Mouse (Mus musculus) layer of hippocampus, adult 8-10 months (tissue): ENCODE measurements around the gene Fkbp10. TPM values are rescaled to one million over a fixed set of nuclear protein-coding genes. Genes with fewer than 3 reads are reported as not detected.
A peak's percentile ranks its signal among the peaks of the same experiment; 100 is the strongest.

Source experiments
- DNase-seq, 2 experiments: peaks; one replicate each; pipeline ENCODE4 v3.0.0; 2022; ENCODE audit warnings: low spot score in 2 of 2
- total RNA-seq, 4 experiments: library from RNA; stranded (reverse); gene quantifications; 2 replicates each; pipeline ENCODE4 v1.2.4; 2022

Fkbp10 gene
- total RNA-seq, 4 experiments from 2014 or later: 5.3 to 9.2 (median 7.1) TPM

DNA sequence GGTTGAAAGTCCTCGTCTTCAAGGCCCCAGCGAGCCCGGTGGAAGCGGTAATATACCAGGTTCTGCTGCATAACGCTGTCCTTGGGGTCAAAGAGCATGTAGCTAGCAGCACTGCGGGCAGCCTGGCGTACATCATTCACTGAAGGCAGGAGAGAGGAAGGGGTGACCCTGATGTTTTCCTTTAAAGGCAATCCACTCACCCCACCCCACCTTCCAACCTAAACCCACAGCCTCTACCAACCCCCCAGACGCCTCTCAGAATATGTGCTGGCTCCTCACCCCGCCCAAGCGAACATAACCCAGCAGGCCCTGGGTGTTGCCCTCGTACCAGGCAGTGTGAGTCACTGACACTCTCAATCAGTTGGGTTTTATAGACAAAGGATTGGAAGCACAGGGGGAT, 3.8 kb upstream of the Fkbp10 start:
- no peak for DNase-seq

DNA sequence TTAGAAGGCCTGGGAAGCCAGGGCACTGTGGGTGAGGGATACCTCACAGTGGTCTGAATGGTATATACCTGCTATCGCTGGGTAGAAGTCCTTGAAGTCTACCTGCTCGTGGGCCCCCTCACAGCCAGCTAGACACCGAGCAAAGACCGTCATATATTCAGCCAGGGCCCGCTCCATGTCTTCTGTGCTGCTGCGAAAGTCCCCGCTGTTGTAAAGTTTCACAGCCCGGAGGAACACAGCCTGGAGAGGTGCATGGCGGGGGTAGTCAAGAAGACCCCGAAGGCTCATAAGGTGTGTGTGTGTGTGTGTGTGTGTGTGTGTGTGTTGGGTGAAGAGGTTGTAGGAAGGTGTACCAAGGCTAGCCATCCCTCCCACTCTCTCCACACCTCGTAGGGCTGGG, 2.0 kb upstream of the Fkbp10 start:
- DNase-seq: no peak

DNA sequence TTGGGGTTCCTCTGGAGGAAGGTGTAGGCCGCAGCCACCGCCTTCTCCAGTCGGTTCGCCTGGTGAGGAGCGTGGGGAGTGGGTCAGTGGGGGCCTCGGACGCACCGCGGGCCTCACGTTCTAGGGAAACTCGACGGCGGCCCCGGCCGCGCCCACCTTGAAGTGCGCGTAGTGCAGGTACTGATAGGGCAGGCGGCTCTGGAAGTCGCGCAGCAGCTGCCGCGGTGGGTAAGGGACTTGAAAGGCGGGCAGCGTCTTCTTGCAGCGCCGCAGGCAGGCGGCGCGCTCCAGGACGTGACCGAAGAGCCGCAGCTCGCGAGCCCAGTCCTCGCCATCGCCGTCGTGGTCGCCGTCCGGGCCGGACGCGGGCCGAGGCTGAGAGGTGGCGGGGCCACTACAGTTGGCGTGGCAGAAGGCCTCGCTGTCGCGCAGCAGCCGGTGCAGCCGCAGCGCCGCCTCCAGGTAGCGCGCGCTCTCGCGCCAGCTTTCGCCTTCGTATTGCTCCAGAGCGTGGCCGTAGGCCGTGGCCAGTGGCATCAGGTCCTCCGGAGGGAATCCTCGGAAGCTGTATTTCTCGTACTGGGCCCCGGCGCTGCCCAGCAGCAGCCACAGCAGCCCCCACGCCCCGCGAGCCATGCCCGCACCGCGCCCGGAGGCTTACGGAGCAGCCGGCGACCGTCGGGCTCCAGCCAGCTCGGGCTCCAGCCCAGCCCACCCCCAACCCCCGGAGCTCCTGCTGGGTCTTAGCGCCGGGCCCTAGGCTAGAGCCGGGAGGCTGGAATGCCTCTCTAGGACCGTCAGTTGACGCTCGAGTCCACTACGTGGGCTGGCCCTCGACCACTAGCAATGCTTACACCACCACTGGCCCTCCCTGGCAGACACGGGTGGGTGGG, 1.2 kb upstream of the Fkbp10 start, which contains the start of gene P3h4:
TSS of gene P3h4 (minus strand) at position 816 of the 893 bp plus-strand sequence.
- peak in 1 of 2 experiments; percentile 74 for DNase-seq

GRCm38 (mm10) chr11:100421537-100421936, 6.0 kb downstream of the Fkbp10 start:
- DNase-seq: no peak

GRCm38 (mm10) chr11:100423836-100424235, 8.3 kb downstream of the Fkbp10 start:
- DNase-seq: no peak

DNA sequence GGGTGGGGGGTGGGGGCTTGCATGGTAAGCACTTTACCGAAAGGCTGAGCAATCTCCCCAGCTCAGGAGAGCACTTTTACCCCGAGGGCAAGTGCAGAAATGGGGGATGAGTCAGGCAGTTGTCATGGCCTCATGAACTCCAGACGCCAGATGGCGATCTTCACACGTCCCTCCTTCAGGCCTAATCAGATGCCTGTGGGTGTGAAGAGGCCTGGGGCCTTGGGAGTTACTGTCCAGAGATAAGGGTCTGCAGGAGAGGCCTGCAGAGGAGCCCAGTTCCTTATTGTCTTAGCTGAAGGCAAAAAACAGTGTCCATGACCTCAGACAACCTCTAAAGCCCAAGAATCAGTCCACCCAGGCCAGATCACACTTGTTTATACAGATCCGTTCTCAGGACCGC, 10.4 kb downstream of the Fkbp10 start:
- DNase-seq: peak in 1 of 2 experiments; percentile 76

- DNase-seq: no peak
Observed at GRCm38 (mm10) chr11:100426820-100427219, 11.3 kb downstream of the Fkbp10 start.

DNA sequence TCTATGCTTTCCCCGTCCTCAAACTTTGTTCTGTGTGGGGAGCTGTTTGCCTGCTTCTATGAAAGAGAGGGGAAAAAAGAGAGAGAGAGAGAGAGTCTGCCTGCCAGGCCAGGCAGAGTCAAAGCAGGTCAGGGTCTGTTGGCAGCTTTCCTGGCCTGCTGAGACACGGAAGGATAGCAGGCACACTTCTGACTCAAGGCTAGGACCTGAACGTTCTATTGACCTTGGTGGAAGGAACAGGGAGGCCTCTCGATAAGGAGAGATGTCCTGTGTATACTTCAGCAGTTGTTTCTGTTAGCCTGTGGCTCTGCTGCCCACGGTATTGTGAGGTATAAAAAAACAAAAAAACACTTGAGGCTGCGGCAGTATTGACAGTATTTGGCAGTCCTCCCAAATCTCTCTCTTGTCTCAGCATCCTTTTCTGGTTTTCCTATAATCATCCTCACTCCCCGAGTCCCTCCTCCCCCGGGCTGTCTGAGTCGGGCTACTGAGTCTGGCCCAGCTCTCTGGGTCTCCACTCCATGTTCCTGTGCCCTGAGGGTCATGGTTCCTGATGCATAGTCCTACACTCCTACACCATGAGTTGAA, 13.2 kb downstream of the Fkbp10 start:
- no peak for DNase-seq

DNA sequence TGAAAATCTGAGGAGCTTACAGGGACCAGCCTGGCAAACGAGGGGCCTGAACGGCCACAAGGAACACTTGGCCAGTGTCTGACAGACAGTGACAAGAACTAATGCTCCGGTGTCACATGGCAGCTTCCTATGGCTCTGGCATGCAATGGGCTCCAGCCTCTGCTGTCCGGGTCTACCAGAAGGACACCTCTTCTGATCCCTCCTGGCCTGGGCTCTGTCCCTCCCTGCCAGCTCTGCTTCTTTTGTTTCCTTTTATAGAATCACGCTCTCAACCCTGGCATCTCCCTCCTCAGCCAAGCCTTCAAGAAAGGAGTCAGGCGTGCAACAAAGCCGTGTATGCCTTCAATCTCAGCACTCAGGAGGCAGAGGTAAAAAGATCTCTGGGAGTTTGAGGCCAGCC, 14.6 kb downstream of the Fkbp10 start:
- no peak for DNase-seq

DNA sequence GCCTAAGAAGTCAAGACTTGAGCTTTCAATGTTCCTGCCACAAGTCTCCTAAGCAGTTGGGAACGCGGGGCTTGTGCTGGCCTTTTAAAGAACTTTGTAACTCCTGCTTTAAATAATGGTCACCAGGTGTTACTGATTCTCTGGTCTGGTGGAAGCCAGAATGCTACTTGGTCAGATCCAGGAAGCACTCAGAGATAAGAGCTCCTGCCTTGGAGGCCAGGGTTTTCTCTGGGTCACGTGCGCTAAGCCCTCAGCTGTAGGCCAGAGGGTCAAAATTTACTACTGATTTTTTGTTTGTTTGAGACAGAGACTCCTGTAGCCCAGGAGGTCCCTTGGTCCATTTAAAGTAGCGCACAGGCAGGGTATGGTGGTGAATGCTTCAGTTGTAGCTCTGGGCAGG, 16.5 kb downstream of the Fkbp10 start:
- DNase-seq: no peak

DNA sequence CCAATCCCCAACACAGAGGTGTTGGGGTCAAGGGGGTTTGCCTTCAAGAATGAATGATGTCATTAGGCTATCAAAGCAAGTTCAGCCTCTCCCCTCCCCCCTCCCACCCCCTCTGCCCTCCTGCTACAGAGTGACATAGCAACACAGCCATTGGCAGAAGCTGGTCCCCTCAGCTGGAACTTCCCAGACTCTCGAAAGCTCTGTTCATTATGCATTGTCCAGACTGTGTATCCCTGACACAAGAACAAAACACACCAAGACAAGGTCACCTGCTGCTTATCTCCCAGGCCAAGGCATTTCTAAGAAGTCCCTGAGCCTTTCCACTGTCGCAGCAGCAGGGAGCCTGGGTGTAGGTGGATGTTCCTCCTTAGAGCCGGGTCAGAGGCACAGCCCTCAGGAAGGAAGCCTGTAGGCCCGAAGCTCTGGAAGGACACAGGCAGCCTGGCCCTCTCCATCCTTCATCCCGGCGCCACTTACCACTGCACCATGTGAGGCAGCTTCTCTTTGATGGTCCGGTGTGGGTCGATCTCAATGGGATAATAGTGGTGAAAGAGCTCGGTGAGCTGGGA, 20.3 kb downstream of the Fkbp10 start:
- no peak for DNase-seq

DNA sequence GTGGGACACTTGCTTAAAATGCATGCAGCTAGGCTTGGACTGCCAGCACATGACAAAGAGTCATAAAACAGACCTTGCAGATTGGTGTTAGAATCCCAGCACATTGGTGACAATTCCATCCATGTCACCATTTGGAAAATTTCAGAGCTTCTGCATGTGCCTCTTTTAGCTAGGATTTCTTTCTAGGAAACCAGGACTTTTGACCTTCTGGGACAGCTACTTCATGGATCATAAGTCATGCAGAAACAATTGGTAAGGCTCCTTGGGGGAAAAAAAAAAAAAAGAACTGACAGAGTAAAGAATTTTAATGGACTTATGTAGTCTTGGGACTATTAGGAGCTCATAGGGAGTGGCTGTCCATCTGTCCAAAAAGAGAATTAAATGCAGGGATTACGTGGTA, 22.4 kb downstream of the Fkbp10 start:
- DNase-seq: no peak

GRCm38 (mm10) chr11:100440691-100441522, 25.4 kb downstream of the Fkbp10 start:
- peak; percentile 69 to 80 for DNase-seq

DNA sequence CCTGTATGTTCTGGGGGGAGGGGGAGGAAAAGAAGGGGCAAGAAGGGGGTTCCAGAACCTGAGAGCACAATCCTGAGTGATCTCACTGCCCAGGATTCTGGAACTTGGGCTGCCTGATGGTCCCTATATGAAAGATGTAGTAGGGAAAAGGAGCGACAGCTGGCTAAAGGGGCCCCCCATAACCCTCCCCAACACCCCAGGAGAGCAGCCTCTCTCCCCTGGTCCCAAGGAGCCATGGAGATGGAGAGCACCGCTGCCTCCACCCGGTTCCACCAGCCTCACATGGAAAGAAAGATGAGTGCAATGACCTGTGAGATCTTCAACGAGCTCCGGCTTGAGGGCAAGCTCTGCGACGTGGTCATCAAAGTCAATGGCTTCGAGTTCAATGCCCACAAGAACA, 26.3 kb downstream of the Fkbp10 start, which contains the start of the genes Nt5c3b and Klhl10:
TSS of gene Nt5c3b (minus strand) at position 12 of the 400 bp plus-strand sequence.
TSS of gene Klhl10 (plus strand) at position 121 of the 400 bp plus-strand sequence.
- DNase-seq: no peak

- DNase-seq: no peak
Observed at GRCm38 (mm10) chr11:100442625-100443024, 27.1 kb downstream of the Fkbp10 start.

DNA sequence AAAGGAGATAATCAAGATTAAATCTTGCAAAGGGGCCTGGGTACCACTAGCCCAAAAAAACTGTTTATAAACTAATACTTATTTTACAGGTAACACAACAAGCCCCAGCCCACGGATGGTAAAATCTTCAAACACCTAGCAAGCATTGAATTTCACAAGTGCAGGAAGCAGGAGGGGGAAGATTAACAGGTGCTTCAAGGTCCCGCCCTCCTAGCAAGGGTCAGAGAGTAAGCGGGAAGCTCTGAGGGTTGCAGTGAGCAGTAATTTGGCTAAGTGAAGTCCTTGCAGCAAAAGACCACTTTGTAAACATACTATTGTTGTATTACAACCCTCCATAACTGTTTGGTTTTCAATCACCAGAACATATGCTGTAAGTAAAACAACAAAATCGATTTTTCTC, 41.8 kb downstream of the Fkbp10 start:
- DNase-seq: no peak

DNA sequence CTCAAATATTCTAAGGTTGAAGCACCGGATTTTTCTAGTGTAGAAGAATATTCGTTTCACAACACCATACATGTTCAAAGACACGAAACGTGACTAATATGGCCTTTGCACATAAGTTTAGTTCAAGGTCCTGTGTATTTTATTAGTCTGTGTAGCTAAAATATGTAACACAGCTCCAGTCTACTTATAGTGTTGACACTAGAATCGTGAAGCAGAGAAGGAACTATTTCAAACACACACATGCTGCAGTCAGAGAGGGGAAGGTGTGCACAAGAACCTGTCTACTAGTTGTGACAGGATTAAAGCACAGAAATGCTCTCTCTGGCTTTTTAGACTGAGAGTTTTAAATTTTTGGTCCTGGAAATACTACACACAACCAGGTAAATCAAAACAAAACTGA, 42.2 kb downstream of the Fkbp10 start:
- DNase-seq: no peak

- DNase-seq: peak; percentile 59 to 73
Observed at GRCm38 (mm10) chr11:100462699-100463098, 47.2 kb downstream of the Fkbp10 start.

DNA sequence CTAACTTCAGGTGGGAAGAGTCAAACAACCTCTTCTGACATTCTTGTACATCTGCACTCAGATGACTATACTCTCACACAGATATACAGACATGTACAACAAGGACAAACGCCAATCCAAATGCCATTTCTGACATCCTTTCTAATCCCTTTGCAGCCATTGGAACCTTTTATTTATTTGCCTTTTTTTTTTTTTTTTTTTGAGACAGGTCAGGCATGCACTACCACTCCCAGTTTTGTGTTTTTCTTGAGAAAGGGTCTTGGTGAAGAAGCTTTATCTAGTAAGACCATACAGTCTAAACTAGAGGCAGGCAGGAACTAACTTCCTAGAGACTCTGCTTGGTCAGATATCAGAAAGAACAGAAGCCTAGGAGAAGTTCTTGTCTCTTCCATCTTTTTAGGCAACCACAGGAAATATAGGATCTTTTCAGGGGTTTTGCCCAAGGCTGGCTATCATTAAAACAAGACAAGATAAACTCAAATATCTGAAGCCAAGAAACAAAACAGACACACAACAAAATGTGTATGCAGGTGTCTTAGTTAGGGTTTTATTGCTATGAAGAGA, 49.8 kb downstream of the Fkbp10 start:
- DNase-seq: no peak

DNA sequence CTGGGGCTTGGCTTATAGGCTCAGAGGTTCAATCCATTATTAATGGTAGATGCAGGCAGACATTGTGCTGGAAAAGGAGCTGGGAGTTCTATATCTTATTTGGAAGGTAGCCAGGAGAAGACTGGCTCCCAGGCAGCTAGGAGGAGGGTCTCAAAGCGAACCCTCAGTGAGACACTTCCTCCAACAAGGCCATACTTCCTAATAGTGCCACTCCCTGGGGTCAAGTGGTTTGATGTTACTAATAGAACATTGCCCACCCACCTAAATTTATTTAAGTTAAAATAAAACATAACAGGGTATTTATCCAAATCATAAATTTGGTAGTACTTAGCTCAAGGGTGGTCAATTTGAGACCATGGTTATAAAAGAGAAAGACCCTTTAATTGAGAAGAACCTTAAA, 50.3 kb downstream of the Fkbp10 start:
- no peak for DNase-seq
